Mouse (Mus musculus) spleen, adult 18-20 months (tissue): Measurements from ENCODE around the gene Kdsr.

Experiments used
- DNase-seq, 2 experiments: peaks; one replicate each; pipeline ENCODE4 v3.0.0; 2022; ENCODE audit warnings: mixed read lengths in 2 of 2

Kdsr gene

DNA sequence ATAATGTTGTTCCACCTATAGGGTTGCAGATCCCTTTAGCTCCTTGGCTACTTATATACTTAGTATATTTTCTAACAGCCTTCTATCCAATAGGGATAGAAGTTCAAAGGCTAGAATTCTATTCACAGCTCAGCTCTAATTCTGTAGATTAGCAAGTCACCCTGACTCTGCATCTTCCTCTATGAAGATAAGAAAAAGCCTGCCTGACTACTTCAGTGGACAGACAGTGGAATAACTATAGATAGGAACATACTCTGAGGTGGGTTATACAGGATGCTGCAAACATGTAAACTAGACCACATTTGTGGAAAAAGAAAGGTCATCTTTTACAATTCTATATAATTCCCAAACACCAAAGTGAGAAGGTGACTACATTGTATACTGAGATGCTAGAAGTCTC, 66.9 kb downstream of the Kdsr start:
- DNase-seq = no peak

GRCm38 (mm10) chr1:106690887-106691286, 68.6 kb downstream of the Kdsr start:
- DNase-seq = no peak

GRCm38 (mm10) chr1:106688161-106688516, 71.4 kb downstream of the Kdsr start:
- DNase-seq = no peak

GRCm38 (mm10) chr1:106687435-106688160, 71.9 kb downstream of the Kdsr start:
- no peak for DNase-seq

DNA sequence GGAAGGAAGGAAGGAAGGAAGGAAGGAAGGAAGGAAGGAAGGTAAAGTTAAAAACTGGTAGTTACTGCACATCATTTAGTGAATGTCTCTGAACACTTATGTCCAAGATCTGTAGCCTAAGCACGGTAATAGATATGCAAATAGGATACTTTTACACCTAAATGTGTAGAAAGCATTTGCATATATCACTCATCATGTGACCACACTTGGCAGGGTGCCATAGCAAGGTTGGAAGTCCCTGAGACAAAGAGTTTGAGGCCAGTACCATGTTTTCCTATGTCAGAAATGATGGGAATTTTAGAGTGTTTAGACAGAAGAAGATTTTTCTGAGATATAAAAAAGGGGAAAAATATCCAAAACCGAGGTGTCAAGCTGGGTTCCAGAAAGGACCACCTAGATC, 73.8 kb downstream of the Kdsr start:
- DNase-seq = no peak

DNA sequence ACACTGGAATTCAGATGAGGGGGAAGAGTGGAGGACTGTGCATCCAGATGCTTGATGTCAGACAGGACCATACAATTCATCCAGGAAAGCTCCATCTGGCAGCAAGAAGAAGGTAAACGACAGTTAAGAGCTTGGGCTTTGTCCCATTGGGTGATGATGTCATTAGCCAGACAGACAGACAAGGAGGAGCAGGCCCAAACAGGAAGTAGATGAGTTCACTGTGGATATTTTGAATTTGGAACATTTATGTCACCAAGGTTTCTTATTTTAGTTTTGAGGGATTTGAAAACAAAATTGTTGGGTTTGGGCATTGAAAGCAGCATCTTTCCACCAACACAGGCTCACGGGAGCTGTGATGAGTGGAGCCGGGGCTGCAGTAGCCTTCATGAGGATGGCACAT, 75.0 kb downstream of the Kdsr start:
- no peak for DNase-seq

GRCm38 (mm10) chr1:106682829-106683228, 76.7 kb downstream of the Kdsr start:
- no peak for DNase-seq

DNA sequence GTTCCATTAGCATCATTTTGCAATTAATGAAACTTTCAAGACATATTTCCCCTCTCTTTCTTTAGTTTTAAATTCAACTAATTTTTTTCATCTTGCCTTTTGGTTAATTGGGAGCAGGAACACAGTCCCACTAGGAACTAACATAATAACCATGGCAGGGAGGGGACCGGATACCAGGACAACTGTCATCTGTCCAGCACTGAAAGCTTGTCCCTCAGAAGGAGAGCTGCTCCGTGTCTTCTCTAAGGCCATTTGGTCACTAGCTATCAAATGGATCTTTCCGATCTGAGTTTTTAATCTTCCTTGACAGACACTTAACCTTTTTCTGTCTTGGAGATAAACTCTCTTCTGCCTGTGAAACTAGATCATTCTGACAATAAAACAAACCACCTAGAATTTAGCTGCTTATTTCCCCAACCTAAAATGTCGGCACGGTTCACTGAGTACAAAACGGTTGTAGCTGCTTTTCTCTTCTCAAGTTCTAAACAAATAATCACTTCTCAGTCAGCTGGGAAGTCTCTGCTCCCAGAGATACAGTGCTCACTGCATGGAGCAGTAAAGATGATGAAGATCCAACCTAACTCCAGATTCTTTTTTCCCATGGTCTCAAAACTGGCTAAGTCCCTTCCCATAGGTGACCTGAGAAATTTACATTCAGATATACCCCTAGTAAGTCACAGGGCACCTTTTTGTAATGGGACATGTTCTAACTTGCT, 79.6 kb downstream of the Kdsr start:
- no peak for DNase-seq

DNA sequence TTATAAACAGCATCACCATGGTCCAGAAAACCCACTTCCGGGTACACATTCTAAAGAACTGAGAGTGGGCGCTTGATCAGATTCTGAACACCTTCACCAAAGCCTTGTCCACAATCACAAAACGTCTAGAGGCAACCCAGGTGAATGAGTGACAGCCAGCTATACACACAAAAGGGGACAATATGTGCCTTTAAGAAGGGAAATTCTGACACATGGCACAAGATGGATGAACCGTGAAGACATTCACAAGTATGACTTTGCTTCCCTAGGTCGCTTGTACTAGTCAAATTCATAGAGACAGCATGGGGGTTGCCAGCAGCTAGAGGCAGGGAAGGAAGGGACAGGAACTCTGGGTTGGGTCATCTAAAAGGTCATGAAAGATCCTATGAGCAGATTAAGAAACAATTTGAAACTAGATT, 81.5 kb downstream of the Kdsr start:
- DNase-seq = no peak
